Mouse (Mus musculus): ENCODE data around the gene Esrrb.

Gene Esrrb

DNA sequence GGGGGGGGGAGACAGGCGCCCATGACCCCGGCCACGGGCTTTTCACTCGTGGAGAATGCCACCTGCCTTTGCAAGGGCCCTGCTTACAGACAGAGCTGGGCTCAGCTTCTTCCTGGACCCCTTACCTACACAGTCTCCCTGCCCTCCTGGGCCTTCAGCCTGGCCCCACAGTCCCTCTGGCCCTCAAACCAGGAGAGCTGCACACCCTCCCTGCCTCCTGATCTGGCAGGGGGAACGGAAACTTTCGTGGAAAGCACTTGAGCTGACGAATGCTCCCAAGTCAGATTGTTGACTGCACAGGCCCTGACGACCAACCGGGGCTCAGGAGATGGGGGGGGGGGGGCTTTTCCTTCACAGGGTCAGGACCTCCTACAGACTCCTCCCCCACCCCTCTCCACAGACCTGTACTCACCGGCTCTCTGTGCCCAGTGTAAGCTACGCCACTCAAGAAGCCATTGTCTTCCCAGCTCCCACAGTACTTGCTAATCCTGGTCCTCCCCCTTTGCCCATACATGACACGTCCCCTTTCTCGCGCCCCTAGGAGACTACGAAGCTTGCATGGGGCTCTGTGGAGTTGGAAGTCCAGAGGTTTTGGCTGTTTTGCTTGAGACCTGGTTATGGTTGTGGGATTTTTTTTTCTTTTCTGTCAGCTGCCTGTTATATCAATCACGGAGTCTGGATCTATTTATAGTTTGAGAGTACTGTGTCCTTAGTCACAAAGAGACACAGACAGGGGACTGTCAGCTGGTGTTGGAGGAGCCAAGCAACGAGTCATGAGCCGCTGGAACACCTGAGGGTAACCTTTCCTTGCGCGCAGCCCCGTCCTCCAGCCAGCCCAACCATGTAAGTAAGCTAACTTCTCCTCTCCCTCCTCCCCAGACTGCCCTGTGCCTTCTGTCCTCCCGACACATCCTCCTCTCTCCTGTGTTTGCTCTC lies at the start of gene Esrrb:
TSS of gene Esrrb (plus strand) at position 422 of the 936 bp plus-strand sequence.
- no peak for DNase-seq (ENCODE audit: extremely low read depth, low read depth)

DNA sequence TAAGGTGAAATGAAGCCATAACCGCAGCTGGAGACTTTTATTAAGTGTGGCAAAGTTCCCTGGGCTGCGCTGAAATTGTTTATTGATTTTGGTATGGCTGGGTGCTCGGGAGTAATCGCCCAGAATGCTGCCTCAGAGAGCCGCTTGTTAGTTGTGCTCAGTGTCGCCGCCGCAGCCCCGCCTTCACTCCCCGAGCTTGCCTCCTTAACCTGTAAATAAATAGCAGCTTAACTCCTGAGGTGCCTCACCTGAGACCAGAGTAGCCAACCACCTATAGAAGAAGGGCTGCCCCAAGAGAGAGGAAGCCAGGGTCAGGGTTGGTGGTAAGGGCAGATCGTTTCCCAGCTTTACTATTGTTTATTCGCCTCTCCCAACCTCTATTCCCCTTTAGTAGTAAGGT lies 40.3 kb upstream of the Esrrb start:
- DNase-seq (ENCODE audit: extremely low read depth, low read depth), result no peak

DNA sequence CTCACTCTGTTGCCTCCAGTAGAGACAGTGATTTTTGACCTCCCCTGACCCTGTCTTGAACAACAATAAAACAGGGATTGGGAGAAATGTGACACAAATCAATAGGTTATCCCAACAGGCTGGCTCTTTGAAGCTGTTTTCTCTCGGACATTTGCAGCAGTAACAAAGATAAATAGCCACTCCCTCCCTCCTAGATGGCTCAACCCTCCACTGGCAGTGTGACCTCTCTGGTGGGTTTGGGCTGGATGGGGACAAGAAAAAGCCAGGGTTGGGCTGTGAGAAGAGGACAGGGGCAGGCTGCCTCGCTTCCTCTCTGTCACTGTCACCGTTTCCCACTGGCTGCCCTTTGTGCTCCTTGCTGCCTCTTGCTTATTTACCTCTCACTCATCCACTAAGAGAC lies 36.6 kb upstream of the Esrrb start:
- DNase-seq (ENCODE audit: extremely low read depth, low read depth), result no peak

DNA sequence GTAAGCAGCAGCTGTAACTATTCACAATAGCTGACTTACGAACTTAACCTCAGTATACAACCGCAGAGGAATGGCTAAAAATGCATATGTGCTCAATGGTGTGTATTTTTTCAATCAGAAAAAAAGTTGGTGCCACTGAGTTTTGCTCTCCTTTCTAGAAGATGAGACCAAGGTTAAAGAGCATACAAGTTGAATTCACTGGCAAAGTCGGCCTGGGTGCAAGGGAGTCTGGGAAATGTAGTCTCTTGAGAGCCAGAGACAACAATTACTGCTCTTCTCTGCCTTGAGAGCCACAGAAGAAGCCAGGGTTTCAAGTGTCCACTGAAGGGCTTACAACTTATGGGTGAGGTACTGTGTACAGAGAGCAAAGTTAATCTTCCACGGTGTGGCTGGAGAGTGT lies 31.1 kb upstream of the Esrrb start:
- no peak for DNase-seq (ENCODE audit: extremely low read depth, low read depth)

DNA sequence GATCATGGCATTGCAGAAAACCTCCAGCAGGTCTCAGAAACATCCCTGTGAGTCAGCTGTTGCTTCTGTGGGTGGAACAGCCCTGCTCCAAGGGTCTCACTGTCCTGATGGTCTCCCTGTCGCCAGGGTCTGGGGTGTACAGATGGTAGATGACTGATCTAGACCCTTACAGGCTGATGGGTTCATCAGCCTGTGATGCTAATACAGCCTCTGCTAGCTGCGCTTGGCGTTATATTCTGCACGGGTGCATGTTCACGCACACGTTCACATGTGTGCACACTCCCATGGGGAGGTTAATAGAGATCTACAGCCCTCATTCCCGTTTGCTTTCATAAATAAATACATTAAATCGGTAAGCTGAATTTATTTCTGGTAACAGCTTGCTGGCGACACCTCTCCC lies 30.2 kb upstream of the Esrrb start:
- no peak for DNase-seq (ENCODE audit: extremely low read depth, low read depth)

DNA sequence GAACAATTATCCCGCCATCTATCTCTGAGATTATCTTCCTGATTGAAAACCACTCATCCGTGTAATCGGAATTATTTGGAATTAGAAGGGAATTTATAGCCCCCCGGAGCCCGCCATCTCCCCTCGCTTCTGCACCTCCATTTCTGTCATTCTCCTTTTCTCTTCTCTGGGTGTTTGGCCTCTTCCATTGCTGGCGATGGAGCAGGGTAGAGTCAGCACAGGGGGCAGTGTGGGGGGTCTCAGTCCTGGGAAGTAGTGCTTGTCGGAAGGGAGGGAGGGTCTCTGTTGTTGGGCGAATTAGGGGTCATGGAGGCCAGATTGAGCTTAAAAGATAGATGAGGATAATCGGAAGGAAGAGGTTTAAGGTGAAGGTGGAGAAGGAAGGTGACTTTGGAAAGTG lies 29.7 kb upstream of the Esrrb start:
- no peak for DNase-seq (ENCODE audit: extremely low read depth, low read depth)

DNA sequence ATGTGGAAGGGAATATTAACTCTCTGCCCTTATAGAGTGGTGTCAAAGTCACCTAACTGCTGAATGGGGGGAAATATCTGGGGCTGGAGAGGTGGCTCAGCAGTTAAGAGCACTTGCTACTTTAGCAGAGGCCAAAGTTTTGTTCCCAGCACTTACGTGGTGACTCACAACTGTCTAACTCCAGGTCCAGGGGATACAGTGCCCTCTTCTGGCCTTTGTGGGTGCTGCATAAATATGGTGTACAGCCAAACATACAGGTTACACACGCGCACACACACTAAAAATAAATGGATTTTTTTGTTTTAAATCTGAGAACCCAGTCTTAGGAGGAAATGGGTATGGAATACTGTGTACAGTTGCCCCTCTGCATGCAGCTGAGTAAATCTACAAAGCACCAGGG lies 24.7 kb upstream of the Esrrb start:
- DNase-seq (ENCODE audit: extremely low read depth, low read depth), result no peak

DNA sequence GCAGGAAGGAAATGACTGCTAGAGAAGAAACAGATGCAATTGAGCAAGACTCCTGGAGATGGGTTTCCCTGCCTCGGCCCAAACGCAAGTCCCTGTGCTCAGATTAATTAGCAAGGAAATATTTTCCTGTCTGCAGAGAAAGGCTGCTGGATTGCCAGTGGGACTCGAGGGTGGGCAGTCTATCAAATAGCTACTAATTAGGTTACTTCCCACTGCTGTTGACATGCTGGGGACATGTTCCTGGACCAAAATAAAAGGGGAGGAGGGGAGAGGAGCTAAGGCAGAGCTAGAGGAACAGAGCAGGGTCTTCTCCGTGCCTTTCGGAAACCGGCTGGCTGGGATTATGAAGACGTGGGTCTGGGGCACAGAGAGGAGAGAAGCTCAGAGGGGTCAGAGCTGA lies 24.0 kb upstream of the Esrrb start:
- no peak for DNase-seq (ENCODE audit: extremely low read depth, low read depth)

DNA sequence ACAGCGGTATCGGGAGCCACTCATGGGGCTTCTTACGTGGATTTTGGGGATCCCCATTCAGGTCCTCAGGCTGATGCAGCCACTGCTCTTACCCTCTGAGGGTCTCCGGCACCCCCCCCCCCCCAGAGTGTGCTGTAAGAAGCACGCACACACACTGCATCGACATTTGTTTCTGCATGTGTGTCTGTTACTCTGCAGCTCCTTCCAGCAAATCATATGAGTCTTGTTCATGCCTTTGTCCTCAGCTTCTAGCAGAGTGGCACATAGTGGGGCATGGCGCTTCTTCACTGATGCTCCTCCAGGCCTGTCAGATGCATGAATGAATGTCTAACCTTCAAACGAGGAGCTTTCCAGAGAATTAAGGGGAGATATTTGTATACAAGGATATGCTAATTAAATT lies 11.4 kb upstream of the Esrrb start:
- DNase-seq (ENCODE audit: extremely low read depth, low read depth), result no peak

DNA sequence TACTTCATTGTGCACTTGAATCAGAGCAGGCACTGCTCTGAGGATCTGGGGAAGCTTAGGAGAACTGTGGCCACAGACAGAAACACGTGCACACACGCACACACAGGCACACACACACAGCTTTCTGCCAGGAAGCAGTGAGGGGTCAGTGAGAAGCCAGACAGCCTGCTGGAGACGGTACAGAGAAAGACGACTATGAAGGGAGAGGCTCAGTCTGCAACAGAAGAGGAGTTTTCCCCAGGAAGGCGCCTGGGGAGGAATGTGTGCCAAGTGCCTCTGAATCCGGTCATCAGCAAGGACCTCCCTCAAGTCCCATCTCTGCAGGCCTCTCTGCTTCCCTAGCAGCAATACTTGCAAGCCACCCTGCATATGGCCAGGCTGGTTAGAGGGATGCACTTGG lies 1.5 kb upstream of the Esrrb start:
- DNase-seq (ENCODE audit: extremely low read depth, low read depth), result no peak

DNA sequence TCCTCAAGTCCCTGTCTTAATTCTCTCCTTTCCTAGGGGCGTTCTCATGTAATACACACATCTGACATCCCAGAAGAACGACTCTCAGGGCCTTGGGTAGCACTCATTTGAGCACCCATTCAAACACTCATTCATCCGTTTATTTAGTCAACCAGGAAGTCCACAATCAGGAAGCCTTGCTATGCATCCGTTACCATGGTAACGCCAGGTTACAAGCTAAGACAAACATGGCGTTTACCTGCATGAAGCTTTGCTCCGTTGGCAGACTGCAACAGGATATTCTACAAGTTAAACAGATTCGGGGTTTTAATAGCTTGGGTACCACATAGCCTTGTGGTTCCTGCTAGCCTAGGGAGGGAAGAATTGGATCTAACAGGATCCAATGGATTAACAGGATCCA lies 1.0 kb upstream of the Esrrb start:
- no peak for DNase-seq (ENCODE audit: extremely low read depth, low read depth)

DNA sequence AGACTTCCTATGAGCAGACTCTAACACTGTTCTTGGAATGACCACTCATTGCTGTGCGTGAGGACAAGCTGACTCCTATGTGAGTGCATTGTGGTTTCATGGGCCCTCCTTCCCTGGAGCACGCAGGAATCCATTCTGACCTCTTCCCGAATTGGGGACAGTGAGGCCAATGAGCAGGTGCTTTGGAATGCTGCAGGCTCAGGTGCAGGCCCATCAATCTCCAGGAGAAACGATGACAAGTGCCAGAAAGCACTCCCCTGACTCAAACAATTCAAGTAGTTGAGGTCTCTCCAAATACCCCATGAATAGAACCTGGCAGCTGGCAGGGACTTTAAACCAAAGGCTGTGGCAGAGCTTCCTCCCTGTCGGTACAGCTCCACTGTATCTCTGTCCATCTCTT lies 3.4 kb downstream of the Esrrb start:
- DNase-seq (ENCODE audit: extremely low read depth, low read depth), result no peak

DNA sequence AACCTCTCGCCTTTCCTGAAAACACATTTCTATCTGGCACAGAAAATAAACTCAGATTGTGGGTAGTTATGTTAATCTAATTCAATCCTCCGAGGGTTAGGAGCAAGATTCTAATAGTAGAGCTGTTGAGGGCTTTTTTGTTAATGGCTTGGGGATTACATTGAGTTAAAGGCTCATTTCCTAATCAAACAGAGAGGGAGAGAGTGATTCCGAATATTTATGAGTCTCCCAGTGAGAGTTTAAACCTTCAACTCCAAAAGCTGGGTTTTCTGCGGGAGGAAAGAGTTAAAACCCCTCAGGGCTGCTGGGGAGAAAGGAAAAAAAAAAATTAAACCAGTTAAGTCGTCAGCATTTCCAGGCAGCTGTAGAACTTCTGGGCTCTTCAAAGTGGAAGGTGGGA lies 3.8 kb downstream of the Esrrb start:
- DNase-seq (ENCODE audit: extremely low read depth, low read depth), result no peak

DNA sequence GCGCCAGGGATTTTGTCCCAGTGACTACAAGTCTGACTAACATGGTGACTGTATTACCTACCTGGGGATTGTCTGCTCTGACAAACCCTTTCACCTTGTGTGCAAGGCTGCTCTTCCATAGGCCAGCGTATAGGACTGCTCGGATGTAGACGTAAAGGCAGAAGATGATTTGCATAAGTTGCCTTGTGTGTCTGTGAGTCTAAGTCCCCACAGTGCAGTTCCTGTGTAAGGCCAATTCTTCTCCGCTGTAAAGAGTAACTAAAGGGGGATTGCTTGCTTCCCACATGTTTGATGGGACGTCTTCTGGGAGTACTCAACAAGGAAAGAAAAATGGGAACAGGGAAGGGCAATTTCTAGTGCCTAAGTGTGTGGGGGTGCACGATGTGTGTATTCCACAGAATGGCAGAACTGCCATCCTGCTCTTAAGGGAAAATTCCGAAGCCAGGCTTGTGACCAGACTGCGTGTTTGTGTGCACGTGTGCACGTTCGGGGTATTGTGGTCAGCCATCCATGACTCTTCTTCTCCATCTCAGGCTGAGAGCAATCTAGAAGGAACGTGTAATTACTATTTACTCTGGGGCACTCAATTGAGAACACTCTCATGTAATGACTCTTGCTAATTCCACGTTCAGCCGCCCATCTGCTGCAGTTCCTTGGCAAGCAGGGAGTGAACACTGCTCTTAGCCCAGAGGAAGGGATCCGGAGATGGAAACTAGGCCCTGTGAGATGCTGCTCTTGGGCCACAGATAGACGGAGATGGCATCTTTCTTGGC lies 9.9 kb downstream of the Esrrb start:
- no peak for DNase-seq (ENCODE audit: extremely low read depth, low read depth)

DNA sequence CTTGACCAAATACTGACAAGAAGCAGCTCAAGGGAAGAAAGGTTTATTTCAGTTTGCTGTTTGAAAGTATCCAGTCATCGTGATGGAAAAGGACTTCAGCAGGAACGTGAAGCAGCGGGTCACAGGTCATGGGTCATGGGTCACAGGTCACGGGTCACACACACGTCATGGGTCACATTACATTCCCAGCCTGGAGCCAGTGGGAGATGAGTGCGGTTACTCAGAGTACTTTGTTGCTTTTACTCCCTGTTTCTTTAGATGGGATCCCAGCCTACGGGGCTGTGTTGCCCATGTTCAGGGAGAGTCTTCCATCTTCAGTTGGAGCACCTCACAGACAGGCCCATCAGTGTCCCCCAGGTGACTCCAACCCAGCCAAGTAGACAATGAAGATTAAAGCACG lies 13.4 kb downstream of the Esrrb start:
- no peak for DNase-seq (ENCODE audit: extremely low read depth, low read depth)

DNA sequence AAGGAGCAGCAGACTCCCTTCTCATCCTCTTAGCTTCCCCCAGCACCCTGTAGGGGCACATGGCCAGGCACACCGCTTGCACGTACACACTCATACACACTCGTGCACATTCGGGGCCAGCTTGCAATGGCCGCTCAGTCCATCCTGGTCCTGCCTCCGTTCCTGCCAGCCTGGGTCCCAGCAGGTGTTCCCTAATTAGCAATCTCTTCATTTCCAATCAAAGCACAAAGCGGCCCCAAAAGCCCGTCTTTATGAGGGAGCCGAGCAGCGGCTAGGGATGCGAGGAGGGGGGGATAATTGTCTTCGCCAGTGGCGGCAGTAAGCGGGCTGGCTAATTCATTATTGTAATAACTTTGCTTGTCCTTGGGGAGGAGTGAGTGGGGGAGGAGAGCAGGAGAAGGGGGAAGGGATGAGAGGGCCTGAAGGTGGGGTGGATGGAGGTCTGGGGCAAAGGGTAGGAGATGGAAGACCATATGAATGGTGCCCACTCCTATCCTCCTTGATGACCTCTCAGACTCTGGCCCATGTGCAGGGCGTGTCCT lies 18.8 kb downstream of the Esrrb start:
- no peak for DNase-seq (ENCODE audit: extremely low read depth, low read depth)

DNA sequence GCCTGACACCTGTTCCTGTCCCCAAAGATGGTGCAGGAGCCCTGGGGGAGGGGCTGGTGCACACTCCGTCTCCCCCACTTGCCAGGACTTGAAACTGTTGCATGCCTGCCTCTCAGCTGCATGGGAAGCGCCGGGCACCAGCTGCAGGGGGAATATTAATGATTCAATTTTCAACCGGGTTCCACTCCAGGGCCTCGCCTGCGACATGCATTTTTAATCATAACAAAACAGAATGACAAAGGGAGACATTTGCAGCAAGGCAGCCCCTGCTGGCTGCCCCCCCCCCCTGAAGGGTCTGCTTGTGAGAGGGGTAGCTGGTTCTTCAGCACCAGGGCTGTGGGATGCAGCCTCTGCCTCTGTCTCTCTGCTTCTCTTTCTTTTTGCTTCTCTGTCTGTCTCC lies 22.9 kb downstream of the Esrrb start:
- DNase-seq (ENCODE audit: extremely low read depth, low read depth), result no peak

DNA sequence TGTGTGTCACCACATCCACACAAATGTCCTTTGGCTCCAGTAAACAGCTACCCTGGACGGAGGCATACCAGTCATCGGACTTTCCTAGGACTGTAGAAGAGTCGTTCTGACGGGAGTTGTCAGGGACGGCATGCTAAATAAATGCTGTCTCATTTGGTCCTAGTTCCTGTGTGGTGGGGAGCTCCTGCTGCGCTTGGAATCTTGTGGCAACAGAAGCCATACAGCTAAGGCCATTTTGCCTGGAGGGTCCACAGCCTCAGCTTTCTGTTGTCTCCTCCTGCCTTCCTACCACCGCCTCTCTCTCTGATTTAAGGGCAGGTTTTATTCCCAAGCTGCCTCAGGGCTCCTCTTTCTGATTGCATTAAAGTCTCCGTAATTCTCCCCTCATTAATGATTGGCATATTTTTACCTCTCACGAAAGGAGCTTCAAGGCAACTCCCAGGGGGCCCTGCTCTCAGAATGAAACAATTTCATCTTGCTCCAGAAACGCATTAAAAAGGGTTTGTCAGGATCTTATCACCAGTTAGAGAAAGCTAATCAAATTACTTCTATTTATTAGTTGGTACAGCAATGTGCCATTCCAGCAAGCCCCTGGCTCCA lies 26.9 kb downstream of the Esrrb start:
- DNase-seq (ENCODE audit: extremely low read depth, low read depth), result no peak

DNA sequence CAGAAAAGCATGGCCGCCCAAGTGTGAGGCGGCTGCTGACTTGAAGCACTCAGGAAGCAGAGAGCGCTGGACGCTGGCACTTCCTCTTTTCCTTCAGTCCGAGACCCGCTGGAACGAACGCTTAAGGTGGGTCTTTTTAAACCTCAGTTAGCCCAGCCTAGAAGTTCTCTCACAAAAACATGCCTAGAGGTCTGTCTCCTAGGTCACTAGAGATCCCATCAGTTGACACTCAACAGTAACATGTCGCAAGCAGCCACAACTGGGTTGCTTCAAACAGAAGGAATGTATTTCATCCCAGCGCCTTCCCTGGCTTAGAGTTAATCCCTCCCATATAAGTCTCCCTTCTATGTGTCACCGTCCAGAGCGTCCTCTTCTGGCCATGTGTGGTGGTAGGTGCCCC lies 33.9 kb downstream of the Esrrb start:
- DNase-seq (ENCODE audit: extremely low read depth, low read depth), result no peak

DNA sequence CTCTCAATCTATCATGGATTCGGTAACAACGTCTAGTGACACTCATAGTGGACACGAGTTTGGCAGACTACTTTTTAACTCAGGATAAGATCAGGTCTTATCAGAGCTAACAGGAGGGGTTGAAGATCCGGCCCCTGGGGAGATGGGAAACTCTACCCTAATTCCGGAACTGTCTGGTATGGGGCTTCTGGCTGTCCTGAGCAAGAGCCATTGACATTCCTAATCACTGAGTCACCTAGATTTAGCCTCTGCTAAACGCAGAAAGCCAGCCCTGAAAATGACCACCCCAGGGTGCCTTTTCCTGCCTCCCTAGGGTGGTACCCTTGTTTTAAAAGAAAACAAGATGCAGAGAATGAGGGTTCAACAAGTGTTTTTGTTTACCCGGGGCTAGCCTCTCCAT lies 34.4 kb downstream of the Esrrb start:
- DNase-seq (ENCODE audit: extremely low read depth, low read depth), result no peak

DNA sequence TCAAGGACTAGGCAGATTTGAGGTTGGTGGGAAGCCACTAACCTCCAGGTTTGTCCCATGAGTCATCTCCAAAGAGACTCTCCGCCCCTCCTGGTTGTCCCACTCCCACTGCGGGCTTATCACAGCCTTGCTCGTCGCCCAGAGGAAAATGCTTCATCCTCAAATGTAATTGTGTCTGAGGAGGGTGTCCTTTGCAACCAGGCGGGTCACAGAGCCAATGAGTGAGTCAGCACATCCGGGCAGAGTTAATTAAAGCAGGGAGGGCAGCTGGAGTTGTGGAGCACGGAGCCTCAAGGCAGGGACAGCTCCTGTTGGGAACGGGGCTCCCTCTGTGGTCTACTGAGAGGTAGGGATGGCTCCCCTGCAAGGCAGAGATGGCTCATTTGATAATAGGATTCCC lies 37.8 kb downstream of the Esrrb start:
- DNase-seq (ENCODE audit: extremely low read depth, low read depth), result no peak

DNA sequence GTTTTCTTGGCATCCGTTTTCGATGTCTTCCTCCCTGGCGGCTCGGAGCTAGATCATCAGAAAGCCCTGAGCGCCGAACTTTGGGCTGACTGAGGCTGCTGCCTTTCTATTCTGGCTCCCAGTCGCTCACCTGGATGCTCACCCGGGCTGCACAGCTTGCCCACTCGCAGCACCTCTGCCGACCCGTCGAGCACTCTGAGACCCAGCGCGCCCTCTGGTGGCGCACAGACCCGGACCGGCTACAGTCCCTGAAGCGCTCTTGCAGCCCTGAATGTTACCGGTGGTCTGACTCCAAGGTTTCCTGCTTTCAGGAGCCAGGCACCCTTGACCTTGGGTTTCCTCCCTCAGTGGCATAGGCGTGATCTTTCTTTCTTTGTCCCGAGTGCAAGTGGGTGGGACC lies 41.8 kb downstream of the Esrrb start:
- no peak for DNase-seq (ENCODE audit: extremely low read depth, low read depth)

Data from MEL-GATA-1-ER (cell line).